Comparison of ENCODE assay signal across 8 mouse cellular contexts in genomic region chr7:29983690-29984380, GRCm38 (mm10). TPM values are rescaled to one million over a fixed set of nuclear protein-coding genes. Genes with fewer than 3 reads are reported as not detected.
DNase-seq lines count a peak whose midpoint lies in the region; ATAC-seq and TF ChIP-seq lines count a peak whose summit lies in the region.

Zfp568 (plus strand) TSS chr7:29983955.

- H3K27me3 ChIP-seq in E14TG2a.4 (ENCODE audit: insufficient read depth, low read length): no peaks in the 10 kb centered on the region
- H3K27me3 ChIP-seq in forebrain, embryonic 13.5 days: no peaks in the 10 kb centered on the region
- no peaks in the 10 kb centered on the region for H3K27me3 ChIP-seq in liver, postnatal 0 days (ENCODE audit: insufficient read depth, low read length)
- H3K27me3 ChIP-seq in neural tube, embryonic 14.5 days (ENCODE audit: control insufficient read depth, insufficient read depth, low read length): no peaks in the 10 kb centered on the region

- TF ChIP-seq CTCF in E14TG2a.4 (conservative IDR thresholded peaks at IDR 0.05; ENCODE audit: low read length): no peak
- peak; percentile 81 for TF ChIP-seq CTCF in liver, postnatal 0 days (IDR thresholded peaks at IDR 0.05; ENCODE audit: low read depth)

- peak within 1 kb of the TSS; percentile 89 for H3K9ac ChIP-seq in forebrain, embryonic 13.5 days
- peak within 1 kb of the TSS; percentile 87 for H3K9ac ChIP-seq in liver, postnatal 0 days (replicated peaks)
- peak within 1 kb of the TSS; percentile 78 for H3K9ac ChIP-seq in neural tube, embryonic 14.5 days (replicated peaks; ENCODE audit: low read depth, low read length)

- H3K36me3 ChIP-seq in E14TG2a.4 (ENCODE audit: insufficient read depth, low read length): peaks cover 36% of the 10 kb centered on the region
- peaks cover 20% of the 10 kb centered on the region for H3K36me3 ChIP-seq in forebrain, embryonic 13.5 days (ENCODE audit: poor library complexity, severe bottlenecking)
- H3K36me3 ChIP-seq in liver, postnatal 0 days (replicated peaks; ENCODE audit: insufficient read depth, low read length): peaks cover 8% of the 10 kb centered on the region
- H3K36me3 ChIP-seq in neural tube, embryonic 14.5 days (ENCODE audit: control insufficient read depth, insufficient read depth, low read length): peaks cover 10% of the 10 kb centered on the region

- no peak for TF ChIP-seq EP300 in liver, postnatal 0 days (IDR thresholded peaks at IDR 0.05; ENCODE audit: low read depth)

- DNase-seq in c-Kit-positive CD71-positive TER-119-positive erythroid progenitor cells, embryonic 14.5 days (ENCODE audit: low spot score): peak; percentile 74
- DNase-seq in heart, postnatal 10 days: peak; percentile 95 to 97
- peak; percentile 67 for DNase-seq in large intestine, adult 2 months (ENCODE audit: low read depth, low spot score)
- DNase-seq in liver, postnatal 0 days: peak; percentile 91
- DNase-seq in testis, postnatal 10 days (ENCODE audit: low spot score): peak; percentile 92

- peak within 1 kb of the TSS; percentile 92 for H3K27ac ChIP-seq in forebrain, embryonic 13.5 days
- H3K27ac ChIP-seq in liver, postnatal 0 days (ENCODE audit: low read depth): peak within 1 kb of the TSS; percentile 94
- peak within 1 kb of the TSS; percentile 88 for H3K27ac ChIP-seq in neural tube, embryonic 14.5 days (ENCODE audit: low read depth, low read length)

- under 1% methylated on average over 62 of the region's 62 CpGs for WGBS in forebrain, embryonic 13.5 days
- under 1% methylated on average over 62 of the region's 62 CpGs for WGBS in large intestine, adult 2 months
- under 1% methylated on average over 60 of the region's 62 CpGs for whole genome bisulfite sequencing in liver, postnatal 0 days (ENCODE audit: insufficient replicate concordance)
- WGBS in neural tube, embryonic 14.5 days: under 1% methylated on average over 62 of the region's 62 CpGs

- H3K9me3 ChIP-seq in E14TG2a.4 (ENCODE audit: low read length): peaks cover 9% of the 10 kb centered on the region
- no peaks in the 10 kb centered on the region for H3K9me3 ChIP-seq in forebrain, embryonic 13.5 days (replicated peaks)
- no peaks in the 10 kb centered on the region for H3K9me3 ChIP-seq in liver, postnatal 0 days (ENCODE audit: low read length)
- H3K9me3 ChIP-seq in neural tube, embryonic 14.5 days (ENCODE audit: control insufficient read depth, low read length): no peaks in the 10 kb centered on the region

- peak within 1 kb of the TSS; percentile 73 for H3K4me2 ChIP-seq in forebrain, embryonic 13.5 days
- H3K4me2 ChIP-seq in liver, postnatal 0 days (ENCODE audit: low read depth, low read length): peak within 1 kb of the TSS; percentile 88
- H3K4me2 ChIP-seq in neural tube, embryonic 14.5 days (ENCODE audit: low read depth, low read length): peak within 1 kb of the TSS; percentile 73

- intact Hi-C loops in heart, postnatal 10 days (cut with DNase I): loop anchor here (1.0 to 2.0 kb wide), 2 partner anchors 30 to 77 kb away; partner anchors contain the start of genes Zfp27 and Zfp74

- peaks cover 68% of the 10 kb centered on the region for H3K4me1 ChIP-seq in E14TG2a.4 (replicated peaks; ENCODE audit: low read depth, low read length)
- H3K4me1 ChIP-seq in forebrain, embryonic 13.5 days: peaks cover 19% of the 10 kb centered on the region
- peaks cover 9% of the 10 kb centered on the region; the same call in 1 of the 2 replicates for H3K4me1 ChIP-seq in liver, postnatal 0 days (ENCODE audit: insufficient read depth)
- H3K4me1 ChIP-seq in neural tube, embryonic 14.5 days (ENCODE audit: control insufficient read depth, insufficient read depth, low read length): peaks cover 15% of the 10 kb centered on the region; the same call in 1 of the 2 replicates

- peak within 1 kb of the TSS; percentile 98 for H3K4me3 ChIP-seq in E14TG2a.4 (replicated peaks; ENCODE audit: low read length)
- peak within 1 kb of the TSS; percentile 84 for H3K4me3 ChIP-seq in forebrain, embryonic 13.5 days
- H3K4me3 ChIP-seq in liver, postnatal 0 days (ENCODE audit: low read depth, low read length): peak within 1 kb of the TSS; percentile 90
- peak within 1 kb of the TSS; percentile 92 for H3K4me3 ChIP-seq in neural tube, embryonic 14.5 days (ENCODE audit: low read depth, low read length)

- ATAC-seq in forebrain, embryonic 13.5 days: peak; percentile 97
- ATAC-seq in liver, postnatal 0 days: peak; percentile 94
- ATAC-seq in neural tube, embryonic 14.5 days (ENCODE audit: low read depth): peak; percentile 95

RNA-seq across cellular contexts. Expression of gene Zfp568, which starts in this region (rescaled TPM):
- 5.7 and 6.0 TPM in 2 replicates for polyA plus RNA-seq in forebrain, embryonic 13.5 days (2015; fragmentation: Nextera tagmentation; extraction: Ambion mirVana)
- total RNA-seq in heart, postnatal 10 days (2021): 10 to 100 TPM; 46.7 to 53.1 TPM
- 4.1 and 5.5 TPM in 2 replicates for polyA plus RNA-seq in large intestine, adult 2 months (2012; rRNA removed)
- 5.5 and 6.4 TPM in 2 replicates for polyA plus RNA-seq in liver, postnatal 0 days (2015; fragmentation: Nextera tagmentation; extraction: Ambion mirVana)
- polyA plus RNA-seq in neural tube, embryonic 14.5 days (2014; fragmentation: Nextera tagmentation; extraction: Ambion mirVana): 4.0 and 5.5 TPM in 2 replicates

Comparison
In these comparisons a context has a peak if more than half of its experiments do, and no peak if none do; other contexts are left out.
1. Peak in every context shown above with its lines: DNase-seq, ATAC-seq, H3K4me3 ChIP-seq and H3K27ac ChIP-seq.